Mouse (Mus musculus): Measurements from ENCODE around the gene St5.

The St5 gene

GRCm38 (mm10) chr7:109609565-109610345 is 93.7 kb downstream of the St5 start:
- CTCF ChIA-PET, result no interaction called here

- CTCF ChIA-PET, result no interaction called here
Measured at GRCm38 (mm10) chr7:109608831-109609230, 94.6 kb downstream of the St5 start.

GRCm38 (mm10) chr7:109606994-109607610 is 96.3 kb downstream of the St5 start:
- CTCF ChIA-PET, result no interaction called here

- CTCF ChIA-PET, result no interaction called here
Measured at GRCm38 (mm10) chr7:109602562-109602961, 100.8 kb downstream of the St5 start.

GRCm38 (mm10) chr7:109602022-109602421 is 101.4 kb downstream of the St5 start:
- CTCF ChIA-PET, result no interaction called here

- CTCF ChIA-PET, result no interaction called here
Measured at GRCm38 (mm10) chr7:109600702-109601101, 102.7 kb downstream of the St5 start.

GRCm38 (mm10) chr7:109599998-109600397 is 103.4 kb downstream of the St5 start:
- CTCF ChIA-PET, result no interaction called here

- CTCF ChIA-PET, result no interaction called here
Measured at GRCm38 (mm10) chr7:109594845-109595531, 108.4 kb downstream of the St5 start.

- CTCF ChIA-PET, result no interaction called here
Measured at GRCm38 (mm10) chr7:109593992-109594391, 109.4 kb downstream of the St5 start.

- CTCF ChIA-PET, result no interaction called here
Measured at GRCm38 (mm10) chr7:109592184-109592583, 111.2 kb downstream of the St5 start.

GRCm38 (mm10) chr7:109590576-109590975 is 112.8 kb downstream of the St5 start:
- CTCF ChIA-PET, result no interaction called here

- CTCF ChIA-PET, result no interaction called here
Measured at GRCm38 (mm10) chr7:109588990-109589389, 114.4 kb downstream of the St5 start.

GRCm38 (mm10) chr7:109588145-109588544 is 115.3 kb downstream of the St5 start:
- CTCF ChIA-PET, result no interaction called here

GRCm38 (mm10) chr7:109584467-109584866 is 118.9 kb downstream of the St5 start:
- CTCF ChIA-PET, result no interaction called here

- CTCF ChIA-PET, result no interaction called here
Measured at GRCm38 (mm10) chr7:109580489-109580888, 122.9 kb downstream of the St5 start.

- CTCF ChIA-PET, result no interaction called here
Measured at GRCm38 (mm10) chr7:109579585-109580307, 123.7 kb downstream of the St5 start.

GRCm38 (mm10) chr7:109578880-109579584 is 124.4 kb downstream of the St5 start:
- CTCF ChIA-PET, result no interaction called here

- CTCF ChIA-PET, result interaction anchor here (0.6 to 0.7 kb wide), 2 partner anchors 9 to 153 kb away, joined by 4 to 5 read pairs; no protein-coding TSS in a partner anchor
Measured at GRCm38 (mm10) chr7:109576321-109577314, 126.8 kb downstream of the St5 start.

- CTCF ChIA-PET, result interaction anchor here (0.7 kb wide), 1 partner anchor 46 kb away, joined by 3 read pairs; no protein-coding TSS in a partner anchor
Measured at GRCm38 (mm10) chr7:109574166-109574565, 129.2 kb downstream of the St5 start.

GRCm38 (mm10) chr7:109568391-109568892 is 135.0 kb downstream of the St5 start:
- CTCF ChIA-PET, result no interaction called here
